Mouse (Mus musculus) macrophage (primary cell): Measurements from ENCODE around the gene Ranbp3. TPM values are rescaled to one million over a fixed set of nuclear protein-coding genes. Genes with fewer than 3 reads are reported as not detected.

Source experiments
- H3K27ac ChIP-seq: fragments of 350-480 bp; formaldehyde crosslinking; 2 replicates; pipeline ENCODE4 v1.9.0; 2021
- H3K36me3 ChIP-seq: fragments of 350-480 bp; formaldehyde crosslinking; 2 replicates; pipeline ENCODE4 v1.9.0; 2021; ENCODE audit errors: inconsistent target
- H3K4me3 ChIP-seq: fragments of 350-480 bp; formaldehyde crosslinking; 2 replicates; pipeline ENCODE4 v1.9.0; 2021; ENCODE audit errors: inconsistent target
- H3K79me2 ChIP-seq: fragments of 350-480 bp; formaldehyde crosslinking; 2 replicates; pipeline ENCODE4 v1.9.0; 2021; ENCODE audit errors: inconsistent target
- WGBS: methylation state at CpG from one replicate; pipeline ENCODE4 v1.1.7; 2026; ENCODE audit warnings: inconsistent platforms; ENCODE audit not compliant: missing documents; 5-methylcytosine and 5-hydroxymethylcytosine counted together
- polyA plus RNA-seq: library from polyadenylated mRNA; stranded (reverse); fragments of 250-400 nt; gene quantifications from 3 replicates; pipeline ENCODE4 v1.2.4, GENCODE M21; 2018; ENCODE audit warnings: inconsistent platforms

The Ranbp3 gene
- polyA plus RNA-seq, 1 experiment from 2014 or later = 29.0 TPM

GRCm38 (mm10) chr17:56757416-56758123 is 84.5 kb downstream of the Ranbp3 start, which contains the start of gene Nrtn:
Nrtn (minus strand) TSS chr17:56757530.
- no peak within 1 kb of the TSS for H3K27ac ChIP-seq
- H3K36me3 ChIP-seq = no peaks in the 10 kb centered on the region
- no peaks in the 10 kb centered on the region for H3K79me2 ChIP-seq
- H3K4me3 ChIP-seq = no peak within 1 kb of the TSS
- WGBS = 2% methylated on average over 42 of the region's 48 CpGs

- 11% methylated on average over 12 of the region's 12 CpGs for WGBS
These were observed 85.0 kb downstream of the Ranbp3 start for GRCm38 (mm10) chr17:56758132-56758531.

GRCm38 (mm10) chr17:56759261-56759660 is 86.2 kb downstream of the Ranbp3 start:
- Histone ChIP-seq H3K27ac (no peak overlapping the region), H3K4me3 (no peak overlapping the region), H3K36me3 (no peaks in the 10 kb centered on the region), H3K79me2 (no peaks in the 10 kb centered on the region)
- 80% methylated on average over 6 of the region's 7 CpGs for WGBS

More at GRCm38 (mm10) chr17:56758132-56758531, 85.0 kb downstream of the Ranbp3 start:
- Histone ChIP-seq H3K4me3 (no peak overlapping the region), H3K79me2 (no peaks in the 10 kb centered on the region), H3K36me3 (no peaks in the 10 kb centered on the region), H3K27ac (no peak overlapping the region)

GRCm38 (mm10) chr17:56761077-56761476 is 88.0 kb downstream of the Ranbp3 start:
- WGBS = 61% methylated on average over 3 of the region's 3 CpGs
- peaks cover 5% of the 10 kb centered on the region; the same call in 1 of the 2 replicates for H3K79me2 ChIP-seq
- H3K4me3 ChIP-seq = no peak overlapping the region
- no peaks in the 10 kb centered on the region for H3K36me3 ChIP-seq
- H3K27ac ChIP-seq = no peak overlapping the region

Other genes with a start within 250 kb of the Ranbp3 start
- 13.0 to 25.1 TPM (median 19.4 TPM) in 3 replicates for gene Ptprs, start 196.8 kb upstream of the Ranbp3 start, polyA plus RNA-seq
- gene Znrf4, start 160.9 kb upstream of the Ranbp3 start, polyA plus RNA-seq = not detected in 3 replicates
- 0.11 to 0.21 TPM in 2 of 3 replicates, not detected in the other for gene Gm20219, start 118.9 kb upstream of the Ranbp3 start, polyA plus RNA-seq
- 63.5 to 115 TPM (median 92.8 TPM) in 3 replicates for gene Safb2, start 88.7 kb upstream of the Ranbp3 start, polyA plus RNA-seq
- gene Safb, start 88.5 kb upstream of the Ranbp3 start, polyA plus RNA-seq = 51.7 to 66.4 TPM (median 57.5 TPM) in 3 replicates
- 47.7 to 86.1 TPM (median 67.9 TPM) in 3 replicates for gene 2410015M20Rik, start 63.5 kb upstream of the Ranbp3 start, polyA plus RNA-seq
- gene Rpl36, start 59.9 kb upstream of the Ranbp3 start, polyA plus RNA-seq = 397 to 1,686 TPM (median 1,348 TPM) in 3 replicates
- gene Lonp1, start 46.4 kb upstream of the Ranbp3 start, polyA plus RNA-seq = 25.9 to 34.1 TPM (median 32.5 TPM) in 3 replicates
- not detected in 3 replicates for gene Catsperd, start 45.2 kb upstream of the Ranbp3 start, polyA plus RNA-seq
- 42.6 to 135 TPM (median 106 TPM) in 3 replicates for gene Ndufa11, start 44.5 kb downstream of the Ranbp3 start, polyA plus RNA-seq
- 4.5 to 9.8 TPM (median 5.3 TPM) in 3 replicates for gene Vmac, start 44.7 kb downstream of the Ranbp3 start, polyA plus RNA-seq
- not detected in 3 replicates for gene Nrtn, start 84.2 kb downstream of the Ranbp3 start, polyA plus RNA-seq
- gene Dus3l, start 91.5 kb downstream of the Ranbp3 start, polyA plus RNA-seq = 9.0 to 14.0 TPM (median 11.4 TPM) in 3 replicates
- gene Prr22, start 97.0 kb downstream of the Ranbp3 start, polyA plus RNA-seq = not detected in 3 replicates
- gene Rfx2, start 157.7 kb downstream of the Ranbp3 start, polyA plus RNA-seq = 0.11 TPM in 2 of 3 replicates, not detected in the other
- gene Acsbg2, start 201.2 kb downstream of the Ranbp3 start, polyA plus RNA-seq = not detected in 3 replicates
- gene 1700061G19Rik, start 202.2 kb downstream of the Ranbp3 start, polyA plus RNA-seq = 0.07 TPM in 1 of 3 replicates, not detected in the others